31 mouse cellular contexts compared by ENCODE assay signal in genomic region chr6:144870949-144871348, GRCm38 (mm10).
"Had no signal": no experiment of that assay in that cellular context is flagged by ENCODE, and none has a peak within 500 bp of the region (broad histone marks: within the 10 kb centered on the region; RNA-seq: fewer than 3 reads in every experiment).

No protein-coding gene starts in this region.

- H3K27ac ChIP-seq: heart, embryonic 10.5 days; heart, embryonic 13.5 days; heart, embryonic 15.5 days; hindbrain, embryonic 10.5 days; hindbrain, embryonic 12.5 days; hindbrain, embryonic 13.5 days; hindbrain, embryonic 14.5 days; hindbrain, embryonic 15.5 days; hindbrain, postnatal 0 days; intestine, embryonic 15.5 days; kidney, embryonic 15.5 days; kidney, postnatal 0 days; layer of hippocampus, adult 2 months; left cerebral cortex, adult 2 months had no signal

- H3K4me3 ChIP-seq: heart, embryonic 10.5 days; heart, embryonic 12.5 days; heart, embryonic 13.5 days; heart, embryonic 15.5 days; hindbrain, embryonic 10.5 days; hindbrain, embryonic 12.5 days; hindbrain, embryonic 13.5 days; hindbrain, embryonic 15.5 days; intestine, embryonic 15.5 days; kidney, embryonic 15.5 days; layer of hippocampus, adult 2 months; left cerebral cortex, adult 2 months had no signal

- H3K9ac ChIP-seq: heart, embryonic 12.5 days; heart, embryonic 13.5 days; heart, embryonic 15.5 days; hindbrain, embryonic 12.5 days; hindbrain, embryonic 13.5 days; hindbrain, embryonic 14.5 days; hindbrain, embryonic 15.5 days; intestine, embryonic 15.5 days; kidney, embryonic 15.5 days had no signal

- DNase-seq: heart, postnatal 14 days; heart, postnatal 36 days; heart, postnatal 4 days; kidney, adult 11 months; kidney, adult 18-20 months; kidney, adult 2 months; kidney, adult 8-10 months; kidney, adult 9 months; kidney, postnatal 10 days; kidney, postnatal 14 days; kidney, postnatal 25 days; kidney, postnatal 36 days; kidney, postnatal 4 days; layer of hippocampus, adult 9-11 months; layer of hippocampus, postnatal 36 days had no signal

- H3K36me3 ChIP-seq: heart, embryonic 10.5 days; heart, embryonic 12.5 days; heart, embryonic 13.5 days; heart, embryonic 15.5 days; hindbrain, embryonic 10.5 days; hindbrain, embryonic 12.5 days; hindbrain, embryonic 13.5 days; hindbrain, embryonic 15.5 days; intestine, embryonic 15.5 days; kidney, embryonic 15.5 days had no signal

- H3K9me3 ChIP-seq: heart, embryonic 10.5 days; heart, embryonic 12.5 days; heart, embryonic 15.5 days; hindbrain, embryonic 12.5 days; hindbrain, embryonic 13.5 days; hindbrain, embryonic 15.5 days; intestine, embryonic 15.5 days; kidney, embryonic 15.5 days had no signal

- H3K27me3 ChIP-seq: heart, embryonic 12.5 days; heart, embryonic 13.5 days; heart, embryonic 15.5 days; hindbrain, embryonic 12.5 days; hindbrain, embryonic 13.5 days; hindbrain, embryonic 15.5 days; intestine, embryonic 15.5 days; kidney, embryonic 15.5 days had no signal

- H3K4me1 ChIP-seq: heart, embryonic 10.5 days; heart, embryonic 12.5 days; heart, embryonic 13.5 days; heart, embryonic 15.5 days; intestine, embryonic 15.5 days; kidney, embryonic 15.5 days had no signal

- H3K4me2 ChIP-seq: heart, embryonic 11.5 days; heart, embryonic 12.5 days; heart, embryonic 13.5 days; heart, embryonic 15.5 days; hindbrain, embryonic 12.5 days; hindbrain, embryonic 13.5 days; hindbrain, embryonic 14.5 days; hindbrain, embryonic 15.5 days; intestine, embryonic 15.5 days; kidney, embryonic 15.5 days had no signal
